Mouse (Mus musculus): ENCODE results near the gene Megf11.

DNA sequence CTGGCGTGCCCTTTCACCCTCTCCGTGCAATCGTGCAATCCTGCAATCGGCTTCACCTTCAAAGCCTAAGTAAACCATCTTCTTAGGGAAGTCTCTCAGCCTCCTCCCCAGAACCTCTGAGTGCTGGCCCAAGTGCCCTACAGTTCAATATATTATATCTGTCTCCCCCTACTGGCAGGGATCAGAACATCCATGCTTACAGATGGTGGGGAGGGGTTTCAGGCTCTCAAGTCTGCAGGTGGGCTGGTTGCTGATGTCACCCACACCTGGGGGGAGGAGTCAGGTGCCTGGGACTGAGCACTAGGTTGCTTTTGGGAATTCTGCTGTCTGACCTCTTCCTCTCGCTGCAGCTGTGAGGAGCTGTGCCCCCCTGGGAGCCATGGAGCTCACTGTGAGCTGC, 254.2 kb downstream of the Megf11 start:
- no peak for TF ChIP-seq GATA1 (IDR thresholded peaks at IDR 0.05; ENCODE audit: borderline replicate concordance, low read length)
- no peak for TF ChIP-seq FLI1 (IDR thresholded peaks at IDR 0.05; ENCODE audit: low read length)

Measured in megakaryocyte, embryonic 14.5 days (primary cell).